Mouse (Mus musculus) urinary bladder, adult 18-20 months (tissue): ENCODE data around the gene Ctcf.
A peak's percentile ranks its signal among the peaks of the same experiment; 100 is the strongest.
"Not testable (repeated sequence)": the region's sequence is repeated elsewhere in the genome, so short reads cannot be mapped to it uniquely, and the experiment has no call there.

Experiments
- DNase-seq, 2 experiments: peaks; one replicate each; pipeline ENCODE4 v3.0.0; 2022; ENCODE audit warnings: low spot score in 2 of 2, mixed read lengths in 2 of 2

Ctcf gene

DNA sequence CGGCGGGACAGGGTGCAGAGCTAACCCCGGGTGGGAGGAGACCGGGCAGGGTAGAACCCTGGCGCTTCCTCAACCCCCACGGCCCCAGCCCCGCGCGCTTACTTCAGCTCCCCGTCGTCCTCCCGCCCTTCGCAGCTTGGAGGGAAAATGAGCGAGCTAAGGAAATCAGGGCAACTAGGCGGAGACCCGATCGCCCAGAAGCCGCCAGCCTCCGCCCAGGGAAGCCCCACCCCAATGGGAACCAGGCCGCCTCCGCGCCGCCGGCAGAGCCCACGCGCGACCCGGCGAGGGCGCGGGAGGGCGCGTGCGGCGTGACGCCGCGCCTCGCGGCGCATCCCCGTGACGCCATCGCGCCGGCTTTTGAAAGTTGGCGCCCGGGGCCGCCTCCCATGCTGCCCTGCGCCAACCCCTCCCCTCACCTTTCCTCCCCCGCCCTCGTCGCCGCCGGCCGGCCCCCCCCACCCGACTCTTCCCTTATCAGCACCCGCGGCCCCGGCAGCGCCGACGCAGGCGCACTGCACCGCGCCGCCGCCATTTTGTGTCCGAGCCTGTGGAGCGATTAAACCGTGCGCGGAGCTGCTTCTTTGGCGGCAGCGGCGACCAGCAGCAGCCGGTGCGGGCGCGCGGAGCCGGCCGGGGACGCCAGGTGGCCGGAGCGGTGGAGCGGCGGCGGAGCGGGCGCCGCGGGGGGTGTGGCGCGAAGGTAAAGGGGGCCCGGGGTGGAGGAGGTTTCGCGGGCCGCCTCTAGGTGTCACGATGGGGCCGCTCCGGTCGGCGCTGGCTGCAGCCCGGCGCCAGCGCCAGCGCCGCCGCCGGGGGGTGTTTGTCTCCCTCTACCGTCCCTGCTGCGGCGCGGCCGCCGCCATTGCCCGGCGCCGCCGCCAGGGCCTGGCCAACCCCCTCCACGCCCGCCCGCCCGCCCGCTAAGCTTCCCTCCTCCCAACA is at the start of gene Ctcf:
Gene Ctcf (plus strand): TSS at position 551 of the 945 bp plus-strand sequence.
- peak; percentile 84 to 88 for DNase-seq

DNA sequence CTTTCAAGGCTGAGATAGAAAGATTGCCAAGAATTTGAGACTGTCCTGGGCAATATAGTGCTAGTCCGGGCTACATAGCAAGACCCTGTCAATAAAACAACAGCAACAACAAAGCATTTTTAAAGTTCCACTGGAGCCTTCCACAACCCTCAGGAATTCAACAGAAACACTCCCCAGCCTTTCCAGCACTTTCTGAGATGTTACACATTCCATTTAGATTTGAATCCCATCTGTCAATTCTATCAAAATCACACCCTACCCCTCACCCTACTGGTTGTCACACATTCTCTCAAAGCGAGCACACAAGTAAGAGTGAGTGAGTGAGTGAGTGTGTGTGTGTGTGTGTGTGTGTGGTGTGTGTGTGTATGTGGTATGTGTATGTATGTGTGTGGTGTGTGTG is 43.9 kb upstream of the Ctcf start:
- DNase-seq = no peak

- peak in 1 of 2 experiments; percentile 50 for DNase-seq
Measured at GRCm38 (mm10) chr8:105593859-105594258, 42.5 kb upstream of the Ctcf start.

- DNase-seq = no peak
Measured at GRCm38 (mm10) chr8:105594451-105595242, 41.7 kb upstream of the Ctcf start.

GRCm38 (mm10) chr8:105596362-105597034 is 39.9 kb upstream of the Ctcf start:
- peak; percentile 48 to 75 for DNase-seq

- no peak for DNase-seq
Measured at GRCm38 (mm10) chr8:105598777-105599176, 37.6 kb upstream of the Ctcf start.

GRCm38 (mm10) chr8:105601301-105601700 is 35.1 kb upstream of the Ctcf start:
- DNase-seq = no peak

GRCm38 (mm10) chr8:105602540-105602939 is 33.8 kb upstream of the Ctcf start:
- not testable (repeated sequence) for DNase-seq

- DNase-seq = peak; percentile 63 to 77
Measured at GRCm38 (mm10) chr8:105604804-105605381, 31.5 kb upstream of the Ctcf start, which contains the start of gene Ripor1. Gene Ripor1 (plus strand): TSS chr8:105605255.

- peak; percentile 28 to 61 for DNase-seq
Measured at GRCm38 (mm10) chr8:105605491-105606188, 30.7 kb upstream of the Ctcf start.

GRCm38 (mm10) chr8:105606189-105607023 is 30.0 kb upstream of the Ctcf start:
- DNase-seq = peak; percentile 51 to 63

- DNase-seq = no peak
Measured at GRCm38 (mm10) chr8:105607062-105607461, 29.3 kb upstream of the Ctcf start.

GRCm38 (mm10) chr8:105607684-105608083 is 28.7 kb upstream of the Ctcf start:
- no peak for DNase-seq

DNA sequence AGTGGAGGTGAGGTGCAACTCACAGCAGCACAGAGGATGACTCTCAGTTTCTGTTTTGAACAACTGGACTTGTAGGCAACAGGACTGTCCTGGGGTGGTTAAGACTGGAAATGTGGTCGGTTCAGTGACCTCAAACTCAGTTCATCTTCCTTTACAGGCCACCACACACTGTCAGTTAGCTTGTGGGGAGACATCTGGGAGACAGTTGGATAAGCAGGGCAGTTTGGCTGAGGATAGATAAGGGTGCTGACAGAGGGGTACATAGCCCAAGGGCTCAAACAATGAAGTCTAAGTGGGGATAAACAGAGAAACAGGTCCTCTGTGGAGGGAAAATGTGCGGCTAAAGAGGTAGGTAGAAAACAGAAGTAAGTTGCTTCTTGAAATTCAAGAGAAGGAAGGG is 27.0 kb upstream of the Ctcf start:
- DNase-seq = no peak

GRCm38 (mm10) chr8:105609771-105610170 is 26.6 kb upstream of the Ctcf start:
- no peak for DNase-seq

- DNase-seq = no peak
Measured at GRCm38 (mm10) chr8:105611836-105612235, 24.5 kb upstream of the Ctcf start.

DNA sequence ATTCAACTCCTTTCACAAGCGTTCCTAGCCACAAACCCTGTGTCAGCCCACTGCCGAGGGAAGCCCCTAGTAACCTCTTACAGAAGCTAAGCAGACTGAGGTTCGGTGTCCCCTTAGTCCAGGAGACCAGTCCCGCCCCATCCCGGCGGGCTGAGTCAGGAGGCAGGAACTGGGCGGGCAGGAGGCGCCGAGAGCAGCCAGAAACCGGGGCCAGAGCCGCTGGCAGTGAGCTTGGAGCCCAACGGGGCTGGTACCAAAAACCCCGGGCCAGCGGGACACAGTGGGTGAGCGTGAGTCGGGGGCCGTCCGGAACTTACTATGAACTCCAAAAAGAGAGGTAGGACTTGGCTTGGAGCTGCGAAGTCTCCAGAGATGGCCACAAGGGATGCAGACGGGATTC is 23.3 kb upstream of the Ctcf start:
- DNase-seq = peak; percentile 31 to 42

DNA sequence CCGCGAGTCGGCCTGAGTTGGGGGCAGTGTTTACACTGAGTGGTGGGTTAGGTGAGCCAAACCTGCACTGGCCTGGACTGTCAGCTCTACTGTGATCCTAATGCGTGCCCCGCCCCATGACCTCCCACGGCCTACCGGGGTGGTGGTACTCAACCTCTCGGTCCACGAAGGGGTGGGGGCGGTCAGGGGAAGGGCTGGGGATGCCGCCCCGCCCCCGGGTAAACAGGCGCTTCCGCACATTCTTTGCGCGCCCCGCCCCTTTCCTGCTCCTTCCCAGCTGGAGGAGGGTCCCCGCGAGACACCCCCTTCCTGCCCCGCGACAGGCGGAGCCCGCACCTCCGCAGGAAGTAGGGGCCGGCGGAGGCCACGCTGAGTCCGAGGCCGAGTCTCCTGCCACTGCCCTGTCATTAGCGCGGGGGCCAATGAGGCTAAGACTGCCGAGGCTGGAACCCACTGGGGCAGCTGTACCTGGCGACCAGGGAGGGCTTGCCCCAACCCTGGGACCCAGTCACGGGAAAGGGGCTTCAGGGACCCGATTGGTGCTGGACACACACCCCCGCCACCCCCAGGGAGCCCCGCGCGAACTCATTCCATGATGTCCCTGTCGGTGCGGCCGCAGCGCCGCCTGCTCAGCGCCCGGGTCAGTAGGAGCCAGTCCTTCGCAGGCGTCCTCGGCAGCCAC is 22.4 kb upstream of the Ctcf start:
- DNase-seq = peak in 1 of 2 experiments; percentile 35

GRCm38 (mm10) chr8:105615942-105616341 is 20.4 kb upstream of the Ctcf start:
- no peak for DNase-seq
